Mouse (Mus musculus) CH12F3 (cell line): ENCODE results near the gene Josd1.

ENCODE experiments used
- in situ Hi-C: fragments of 300-500 bp; cut with MboI; formaldehyde crosslinking; loops from 2 replicates; pipeline ENCODE4 v1.14.3; 2020; ENCODE audit warnings: low sequenced_read_pairs

Josd1 gene

DNA sequence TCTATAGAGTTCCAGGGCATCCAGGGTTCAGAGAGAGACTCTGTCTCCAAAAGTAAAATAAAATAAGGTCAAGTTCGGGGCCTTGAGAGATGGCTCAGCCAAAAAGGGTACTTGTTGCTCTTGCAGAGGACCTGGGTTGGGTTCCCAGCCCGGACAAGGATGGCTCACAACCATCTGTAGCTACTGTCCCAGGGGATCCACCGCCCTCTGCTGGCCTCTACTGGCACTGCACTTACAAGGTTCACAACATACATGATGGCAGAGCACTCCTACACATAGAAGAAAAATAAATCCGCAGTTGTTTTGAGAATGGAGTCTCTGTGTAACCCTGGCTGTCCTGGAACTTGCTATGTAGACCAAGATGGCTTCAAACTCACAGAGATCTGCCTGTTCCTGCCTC, 25.9 kb downstream of the Josd1 start:
- in situ Hi-C loops, result no loop called here

DNA sequence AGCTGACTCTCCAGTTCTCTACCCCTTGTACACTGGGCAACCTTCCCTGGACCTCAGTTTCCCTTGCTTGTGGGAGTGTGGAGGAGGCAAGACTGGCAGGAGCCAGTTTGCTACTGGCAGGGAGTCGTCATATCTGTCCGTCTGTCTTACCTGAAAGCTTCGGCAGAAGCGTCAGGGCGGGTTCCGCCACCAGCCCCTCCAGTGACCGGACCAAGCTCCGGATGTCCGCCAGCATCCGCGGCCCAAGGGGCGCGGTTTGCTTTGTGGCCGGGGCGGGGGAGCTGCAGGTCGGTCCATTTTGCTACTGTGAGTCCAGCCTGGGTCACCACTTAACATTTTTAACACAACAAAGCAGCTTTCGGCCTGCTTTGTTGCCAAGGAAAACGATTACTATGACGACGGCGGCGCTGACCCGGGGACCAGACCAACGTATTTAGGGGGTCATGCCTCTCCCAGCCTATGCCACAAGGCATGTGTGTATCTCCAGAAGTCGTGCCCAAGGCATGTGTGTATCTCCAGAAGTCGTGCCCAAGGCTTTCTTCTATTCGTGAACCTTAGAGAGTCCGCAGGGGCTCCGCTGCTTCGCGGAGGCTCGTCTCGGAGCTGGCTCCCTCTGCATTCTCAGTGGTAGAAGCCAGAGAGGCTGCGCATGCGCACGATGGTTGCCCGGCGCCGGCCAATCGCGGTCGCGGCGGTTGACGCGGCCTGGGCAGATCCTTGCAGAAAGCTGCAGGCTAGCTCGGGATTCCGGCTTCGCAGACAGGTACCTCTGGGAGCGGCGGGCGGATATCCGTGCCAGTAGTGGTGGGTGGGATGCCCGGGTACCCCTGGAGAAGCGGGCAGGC, 29.0 kb downstream of the Josd1 start, which contains the start of the genes Fam227a and Cby1:
Gene Fam227a (minus strand): TSS at position 426 of the 845 bp plus-strand sequence.
Gene Cby1 (plus strand): TSS at position 669 of the 845 bp plus-strand sequence.
- in situ Hi-C loops, result no loop called here

DNA sequence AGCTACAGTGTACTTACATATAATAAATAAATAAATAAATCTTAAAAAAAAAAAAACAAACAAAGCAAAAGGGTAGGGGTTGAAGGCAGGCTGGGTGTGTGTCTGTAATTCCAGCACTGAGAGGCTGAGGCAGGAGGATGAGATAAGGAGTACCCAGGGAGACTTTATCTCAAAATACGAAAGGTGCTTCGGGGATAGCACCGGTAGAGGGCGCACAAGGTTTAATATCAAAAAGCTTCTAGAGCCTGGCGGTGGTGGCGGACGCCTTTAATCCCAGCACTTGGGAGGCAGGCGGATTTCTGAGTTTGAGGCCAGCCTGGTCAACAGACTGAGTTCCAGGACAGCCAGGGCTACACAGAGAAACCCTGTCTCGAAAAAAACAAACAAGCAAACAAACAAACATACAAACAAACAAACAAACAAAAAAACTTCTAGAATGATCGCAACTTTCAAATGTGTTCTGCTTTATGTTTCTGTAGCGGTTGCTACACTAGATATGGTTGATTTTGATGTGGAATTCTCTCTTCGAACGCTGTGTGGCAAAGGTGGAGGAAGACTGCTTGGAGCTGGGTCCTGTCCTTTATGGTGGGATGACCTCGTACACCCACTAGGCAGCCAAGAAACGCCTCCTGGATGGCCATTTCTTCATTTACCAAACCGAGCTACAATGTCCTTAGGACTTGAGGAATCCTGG, 29.7 kb downstream of the Josd1 start:
- in situ Hi-C loops, result no loop called here

DNA sequence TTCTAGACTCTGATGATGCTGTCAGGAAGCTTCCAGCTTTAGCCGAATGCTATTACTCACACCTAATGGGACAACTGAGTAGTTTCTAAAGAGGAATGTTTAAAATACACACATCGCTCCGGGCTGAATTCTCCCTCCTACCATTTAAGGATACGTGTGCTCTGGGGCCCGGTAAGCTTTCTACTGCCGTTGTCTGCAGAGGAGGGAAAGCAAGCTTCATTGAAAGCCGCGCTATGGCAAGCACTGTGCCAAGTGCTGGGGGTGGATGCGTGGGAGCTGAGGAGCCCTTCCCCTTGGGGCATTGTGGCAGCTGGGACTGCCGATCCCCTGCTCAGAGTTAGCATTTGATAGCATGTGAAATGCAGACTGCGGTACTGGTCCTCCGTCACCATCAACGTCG, 31.3 kb downstream of the Josd1 start:
- in situ Hi-C loops, result no loop called here

DNA sequence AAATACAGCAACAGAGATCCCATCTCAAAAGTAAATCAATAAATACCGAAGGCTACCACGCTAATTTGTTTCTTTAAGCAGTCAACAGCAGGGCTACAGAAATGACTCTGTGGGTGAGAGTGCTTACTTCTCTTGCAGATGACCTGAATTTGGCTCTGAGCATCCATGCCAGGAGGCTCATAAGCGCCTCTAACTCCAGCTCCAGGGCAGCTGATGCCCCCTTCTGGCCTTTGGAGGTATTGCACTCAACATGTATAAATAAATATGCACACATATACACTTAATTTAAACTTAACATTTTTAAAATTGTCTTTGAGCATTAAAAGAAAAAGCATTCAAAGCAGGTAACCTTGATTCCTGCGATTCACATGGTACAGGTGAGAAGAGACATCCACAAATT, 36.2 kb downstream of the Josd1 start:
- in situ Hi-C loops, result no loop called here

DNA sequence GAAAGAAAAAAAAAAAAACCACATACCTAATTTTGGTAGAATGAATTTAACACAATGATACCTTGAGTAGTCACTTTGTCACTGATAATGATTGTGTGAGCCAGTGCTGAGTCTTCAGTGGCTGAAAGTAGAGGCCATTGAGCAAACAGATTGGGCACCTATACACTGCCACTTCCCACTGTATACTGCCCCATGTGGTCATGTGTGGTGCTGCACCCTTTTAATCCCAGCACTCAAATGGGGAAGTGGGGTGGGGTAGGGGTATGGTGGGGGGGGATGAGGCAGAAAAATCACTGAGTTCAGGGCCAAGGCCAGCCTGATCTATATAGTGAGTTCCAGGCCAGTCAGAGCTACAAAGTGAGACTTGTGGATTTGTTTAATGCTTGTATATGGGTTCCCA, 37.1 kb downstream of the Josd1 start:
- in situ Hi-C loops, result no loop called here

DNA sequence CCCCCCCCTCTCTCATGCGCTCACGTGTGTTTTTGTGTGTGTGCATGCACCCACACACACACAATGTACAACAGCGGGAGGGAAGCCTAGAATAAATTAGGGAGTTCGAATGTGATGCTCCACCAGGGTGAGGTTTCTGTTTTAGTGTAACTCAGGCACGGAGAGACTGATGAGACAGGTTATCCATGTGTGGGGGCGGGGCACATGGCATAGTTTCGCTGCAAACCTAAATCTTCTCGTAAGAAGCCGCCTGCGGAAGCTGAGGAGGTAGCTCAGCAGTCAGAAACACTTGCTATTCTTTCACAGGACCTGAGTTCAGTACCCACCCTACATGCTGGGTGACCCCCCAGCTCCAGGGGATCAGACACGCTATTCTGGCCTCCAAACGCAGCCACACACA, 39.6 kb downstream of the Josd1 start:
- in situ Hi-C loops, result no loop called here

DNA sequence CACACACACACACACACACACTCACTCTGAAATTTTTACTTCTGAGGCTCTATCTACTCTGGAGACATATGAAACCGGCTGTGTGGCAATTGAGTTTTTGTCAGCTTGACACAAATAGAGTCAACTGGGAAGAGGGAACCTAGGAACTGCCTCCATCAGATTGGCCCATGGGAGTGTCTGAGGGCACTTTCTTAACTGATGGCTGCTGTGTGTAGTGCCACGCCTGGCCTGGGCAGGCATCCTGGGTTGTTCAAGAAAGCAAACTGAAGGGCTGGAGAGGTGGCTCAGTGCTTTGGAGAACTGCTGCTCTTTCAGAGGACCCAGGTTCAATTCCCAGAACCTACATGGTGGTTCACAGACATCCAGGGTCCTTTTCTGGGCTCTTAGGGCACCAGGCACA, 42.2 kb downstream of the Josd1 start:
- in situ Hi-C loops, result no loop called here

DNA sequence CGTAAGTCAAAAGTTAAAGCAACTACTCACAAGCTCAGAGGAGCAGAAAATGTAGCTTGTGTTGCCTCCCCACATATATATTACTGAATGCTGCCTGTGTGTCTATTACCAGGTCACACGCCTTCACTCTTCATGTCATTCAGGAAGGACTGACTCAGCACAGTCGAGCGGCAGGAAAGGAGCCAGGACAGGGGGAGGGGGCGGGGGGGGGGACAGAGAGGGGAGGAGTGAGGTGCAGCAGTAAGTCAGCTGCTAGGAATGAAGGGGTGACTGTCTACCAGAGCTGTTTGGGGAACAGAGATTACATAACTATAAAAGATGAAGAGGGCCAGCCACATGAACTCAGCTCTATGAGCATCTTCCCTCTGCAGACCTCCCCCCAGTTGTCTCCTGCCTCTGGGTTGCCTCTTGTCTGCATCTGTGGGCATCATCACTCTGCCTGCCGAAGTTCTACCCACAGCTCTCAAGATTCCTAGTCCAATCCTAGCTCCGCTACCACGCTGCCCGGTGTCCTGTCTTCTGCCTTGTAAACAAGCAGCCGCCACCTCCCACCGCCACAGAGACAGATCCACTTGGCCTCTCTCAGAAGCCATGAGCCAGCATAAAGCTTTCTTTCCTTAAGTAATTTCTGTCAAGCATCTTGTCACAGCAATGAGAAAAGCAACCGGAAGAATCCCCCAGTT, 46.4 kb downstream of the Josd1 start:
- in situ Hi-C loops, result no loop called here

DNA sequence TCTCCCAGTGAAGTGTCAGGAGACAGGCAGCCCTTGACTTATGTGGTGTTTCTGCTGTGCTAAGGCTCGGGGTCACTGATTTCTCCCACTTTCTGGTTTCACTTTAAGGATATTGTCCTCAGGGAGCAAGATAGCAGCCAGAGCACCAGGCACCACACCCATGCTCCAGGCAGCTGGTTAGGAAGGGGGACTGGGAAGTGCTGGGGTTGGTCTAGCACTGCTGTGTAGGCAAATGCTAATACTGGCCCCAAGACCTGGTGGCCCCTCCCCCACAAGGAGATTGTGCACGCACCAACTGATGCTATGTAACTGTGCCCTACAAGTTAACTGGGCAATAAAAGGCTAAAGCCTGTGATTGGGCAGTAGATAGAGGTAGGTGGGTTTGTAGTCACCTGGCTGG, 57.2 kb downstream of the Josd1 start:
- in situ Hi-C loops, result no loop called here
